Mouse (Mus musculus) forebrain, postnatal 0 days (tissue): Measurements from ENCODE around the gene Pabpn1l. TPM values are rescaled to one million over a fixed set of nuclear protein-coding genes. Genes with fewer than 3 reads are reported as not detected.

ENCODE experiments used
- ATAC-seq: fragments of 200-750 bp; cut with Nextera tagmentation; 2 replicates; pipeline ENCODE4 v1.8.0; 2017; ENCODE audit warnings: mild to moderate bottlenecking, moderate library complexity
- DNase-seq: peaks from one replicate; pipeline ENCODE4 v3.0.0-alpha.2; 2015
- H3K27ac ChIP-seq: fragments of 300-500 bp; sonication (generic); 2 replicates; pipeline ENCODE4 v1.5.1; 2014; ENCODE audit warnings: low read depth, mild to moderate bottlenecking, antibody characterized with exemption, low read length, moderate library complexity, mixed read lengths
- H3K27me3 ChIP-seq: fragments of 300-500 bp; sonication (generic); 2 replicates; pipeline ENCODE4 v1.6.1; 2014; ENCODE audit warnings: mild to moderate bottlenecking, low read length, mixed read lengths; ENCODE audit not compliant: insufficient read depth
- H3K36me3 ChIP-seq: fragments of 300-500 bp; sonication (generic); 2 replicates; pipeline ENCODE4 v1.6.1; 2014; ENCODE audit warnings: mild to moderate bottlenecking, moderate library complexity; ENCODE audit not compliant: insufficient read depth
- H3K4me1 ChIP-seq: fragments of 300-500 bp; sonication (generic); 2 replicates; pipeline ENCODE4 v1.6.1; 2014; ENCODE audit warnings: antibody characterized with exemption; ENCODE audit not compliant: insufficient read depth
- H3K4me2 ChIP-seq: fragments of 300-500 bp; sonication (generic); 2 replicates; pipeline ENCODE4 v1.6.1; 2014; ENCODE audit warnings: low read depth, mild to moderate bottlenecking, moderate library complexity
- H3K4me3 ChIP-seq: fragments of 300-500 bp; sonication (generic); 2 replicates; pipeline ENCODE4 v1.5.1; 2014; ENCODE audit warnings: low read depth, low read length, mixed read lengths
- H3K9ac ChIP-seq: fragments of 300-500 bp; sonication (generic); 2 replicates; pipeline ENCODE4 v1.6.1; 2014; ENCODE audit warnings: mild to moderate bottlenecking
- H3K9me3 ChIP-seq: fragments of 300-500 bp; sonication (generic); 2 replicates; pipeline ENCODE4 v1.6.1; 2016; ENCODE audit warnings: low read length
- CTCF ChIP-seq: sonication (generic); IDR thresholded peaks from 2 replicates; pipeline ENCODE4 v1.5.1; 2016; ENCODE audit warnings: antibody characterized with exemption, control low read depth, low read depth
- WGBS: fragments of 180-500 bp; shearing (Covaris S2); extraction: QIAGEN DNeasy Blood & Tissue Kit; methylation state at CpG from one replicate; pipeline ENCODE4 v1.1.7; 2014; 5-methylcytosine and 5-hydroxymethylcytosine counted together
- microRNA-seq, 2 experiments: library from miRNA; unstranded; fragments of <30 nt; microRNA quantifications; one replicate each; pipeline ENCODE4; 2016
- polyA plus RNA-seq: library from polyadenylated mRNA; unstranded; fragments of >200 nt; fragmentation: Nextera tagmentation; extraction: Ambion mirVana; gene quantifications from 2 replicates; pipeline ENCODE4 v1.2.1, GENCODE M21; 2015
- total RNA-seq: library from RNA; depleted of rRNA; stranded (reverse); fragments of >200 nt; gene quantifications from 2 replicates; pipeline ENCODE4 v1.2.3, GENCODE M21; 2014; rRNA removed

The Pabpn1l gene
- total and polyA plus RNA-seq, 2 experiments from 2014 or later, result not detected

DNA sequence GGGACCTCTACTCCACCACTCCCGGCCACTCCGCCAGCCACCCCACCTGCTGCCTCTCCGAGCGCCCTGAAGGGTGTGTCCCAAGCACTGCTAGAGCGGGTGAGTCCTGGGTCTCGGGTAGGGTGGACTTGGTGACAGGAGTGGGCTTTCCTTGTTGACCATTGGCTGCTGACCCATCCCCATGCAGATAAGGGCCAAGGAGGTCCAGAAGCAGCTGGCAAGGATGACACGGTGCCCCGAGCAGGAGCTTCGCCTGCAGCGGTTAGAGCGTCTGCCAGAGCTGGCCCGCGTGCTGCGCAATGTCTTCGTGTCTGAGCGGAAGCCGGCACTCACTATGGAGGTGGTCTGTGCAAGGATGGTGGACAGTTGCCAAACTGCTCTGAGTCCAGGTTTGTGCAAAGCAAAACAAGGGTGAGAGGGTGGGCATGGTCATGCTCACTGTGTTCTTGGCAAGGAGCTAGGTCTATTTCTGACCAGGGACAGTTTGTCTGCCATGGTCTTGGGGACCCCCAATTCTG is 50.7 kb downstream of the Pabpn1l start:
- Histone ChIP-seq H3K4me2 (no peak overlapping the region), H3K9ac (no peak overlapping the region), H3K4me3 (no peak overlapping the region), H3K4me1 (peaks cover 25% of the 10 kb centered on the region), H3K27ac (no peak overlapping the region), H3K27me3 (no peaks in the 10 kb centered on the region), H3K36me3 (peaks cover 16% of the 10 kb centered on the region), H3K9me3 (no peaks in the 10 kb centered on the region)
- no peak for TF ChIP-seq CTCF
- ATAC-seq (no peak), DNase-seq (no peak)
- WGBS, result 91% methylated on average over 17 of the region's 17 CpGs

DNA sequence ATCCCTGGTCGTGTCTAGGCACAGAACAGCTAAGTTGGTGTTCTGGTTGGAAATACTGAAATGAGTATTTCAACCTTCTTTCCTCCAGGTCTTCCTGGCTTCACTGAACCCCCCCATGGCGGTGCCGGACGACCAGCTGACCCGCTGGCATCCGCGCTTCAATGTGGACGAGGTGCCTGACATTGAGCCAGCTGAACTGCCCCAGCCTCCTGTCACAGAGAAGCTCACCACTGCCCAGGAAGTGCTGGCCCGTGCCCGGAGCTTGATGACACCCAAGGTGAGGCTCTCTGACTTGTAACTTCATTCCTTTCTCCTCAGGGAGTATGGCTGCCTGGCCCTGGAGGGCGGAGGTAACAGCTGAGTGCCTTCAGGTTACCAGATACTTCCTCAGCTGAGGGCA is 51.4 kb downstream of the Pabpn1l start:
- ATAC-seq (no peak), DNase-seq (no peak)
- H3K4me1 ChIP-seq, result peaks cover 27% of the 10 kb centered on the region
- TF ChIP-seq CTCF, result no peak
- H3K36me3 ChIP-seq, result peaks cover 16% of the 10 kb centered on the region
- no peak overlapping the region for H3K27ac ChIP-seq
- no peak overlapping the region for H3K4me3 ChIP-seq
- no peaks in the 10 kb centered on the region for H3K9me3 ChIP-seq
- WGBS, result 95% methylated on average over 11 of the region's 11 CpGs
- H3K4me2 ChIP-seq, result no peak overlapping the region
- H3K9ac ChIP-seq, result no peak overlapping the region
- H3K27me3 ChIP-seq, result no peaks in the 10 kb centered on the region

DNA sequence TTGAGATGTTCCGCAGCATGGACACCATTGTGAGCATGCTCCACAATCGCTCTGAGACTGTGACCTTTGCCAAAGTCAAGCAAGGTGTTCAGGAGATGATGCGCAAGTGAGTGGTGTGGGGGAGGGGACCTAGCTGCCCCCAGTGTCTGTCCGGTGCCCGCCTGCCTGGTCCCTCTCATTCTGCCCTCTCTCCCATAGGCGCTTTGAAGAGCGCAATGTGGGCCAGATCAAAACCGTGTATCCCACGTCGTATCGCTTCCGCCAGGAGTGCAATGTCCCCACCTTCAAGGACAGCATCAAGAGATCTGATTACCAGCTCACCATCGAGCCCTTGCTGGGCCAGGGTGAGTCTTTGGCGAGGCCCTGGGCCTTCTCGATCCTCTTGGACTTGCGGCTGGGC is 52.5 kb downstream of the Pabpn1l start:
- DNase-seq (no peak), ATAC-seq (no peak)
- Histone ChIP-seq H3K36me3 (peaks cover 16% of the 10 kb centered on the region), H3K27me3 (no peaks in the 10 kb centered on the region), H3K9me3 (no peaks in the 10 kb centered on the region), H3K9ac (no peak overlapping the region), H3K4me1 (peaks cover 19% of the 10 kb centered on the region), H3K4me3 (no peak overlapping the region), H3K4me2 (no peak overlapping the region), H3K27ac (no peak overlapping the region)
- 96% methylated on average over 16 of the region's 16 CpGs for WGBS
- TF ChIP-seq CTCF, result no peak

Small RNA genes lying within 50 kb of the gene (microRNA-seq; reads per million reads assigned to microRNA genes)
- gene Mir6396, result 0 reads per million in 2 experiments

Other genes starting within 250 kb of the Pabpn1l start
- 38.1 and 40.9 TPM in 2 replicates for gene Zc3h18, start 246.1 kb downstream of the Pabpn1l start, total RNA-seq
- 23.8 and 27.3 TPM in 2 replicates for gene Zc3h18, start 246.1 kb downstream of the Pabpn1l start, polyA plus RNA-seq
- 0.67 TPM in 1 of 2 replicates, not detected in the other for gene Il17c, start 200.7 kb downstream of the Pabpn1l start, total RNA-seq
- not detected in 2 replicates for gene Il17c, start 200.7 kb downstream of the Pabpn1l start, polyA plus RNA-seq
- gene Cyba, start 189.8 kb downstream of the Pabpn1l start, total RNA-seq, result 14.2 and 17.9 TPM in 2 replicates
- 37.9 and 40.6 TPM in 2 replicates for gene Cyba, start 189.8 kb downstream of the Pabpn1l start, polyA plus RNA-seq
- 53.4 and 84.0 TPM in 2 replicates for gene Mvd, start 179.3 kb downstream of the Pabpn1l start, total RNA-seq
- 66.7 and 73.9 TPM in 2 replicates for gene Mvd, start 179.3 kb downstream of the Pabpn1l start, polyA plus RNA-seq
- 0.23 TPM in 1 of 2 replicates, not detected in the other for gene Snai3, start 162.0 kb downstream of the Pabpn1l start, total RNA-seq
- gene Snai3, start 162.0 kb downstream of the Pabpn1l start, polyA plus RNA-seq, result not detected in 2 replicates
- 32.1 TPM in 2 replicates for gene Rnf166, start 146.7 kb downstream of the Pabpn1l start, total RNA-seq
- gene Rnf166, start 146.7 kb downstream of the Pabpn1l start, polyA plus RNA-seq, result 26.2 and 26.5 TPM in 2 replicates
- gene Ctu2, start 146.6 kb downstream of the Pabpn1l start, total RNA-seq, result 58.0 and 69.7 TPM in 2 replicates
- 89.7 and 99.5 TPM in 2 replicates for gene Ctu2, start 146.6 kb downstream of the Pabpn1l start, polyA plus RNA-seq
- 11.6 and 15.1 TPM in 2 replicates for gene Piezo1, start 71.4 kb downstream of the Pabpn1l start, total RNA-seq
- gene Piezo1, start 71.4 kb downstream of the Pabpn1l start, polyA plus RNA-seq, result 1.2 and 1.4 TPM in 2 replicates
- 11.5 and 14.9 TPM in 2 replicates for gene Cdt1, start 54.7 kb downstream of the Pabpn1l start, total RNA-seq
- 6.1 and 6.5 TPM in 2 replicates for gene Cdt1, start 54.7 kb downstream of the Pabpn1l start, polyA plus RNA-seq
- 132 and 163 TPM in 2 replicates for gene Aprt, start 45.8 kb downstream of the Pabpn1l start, total RNA-seq
- 226 and 260 TPM in 2 replicates for gene Aprt, start 45.8 kb downstream of the Pabpn1l start, polyA plus RNA-seq
- 8.8 and 12.8 TPM in 2 replicates for gene Galns, start 11.3 kb downstream of the Pabpn1l start, total RNA-seq
- gene Galns, start 11.3 kb downstream of the Pabpn1l start, polyA plus RNA-seq, result 6.0 and 8.4 TPM in 2 replicates
- gene Trappc2l, start 11.1 kb downstream of the Pabpn1l start, total RNA-seq, result 15.3 and 31.8 TPM in 2 replicates
- 137 and 157 TPM in 2 replicates for gene Trappc2l, start 11.1 kb downstream of the Pabpn1l start, polyA plus RNA-seq
- 4.5 and 5.6 TPM in 2 replicates for gene Cbfa2t3, start 76.4 kb upstream of the Pabpn1l start, total RNA-seq
- 4.9 and 9.5 TPM in 2 replicates for gene Cbfa2t3, start 76.4 kb upstream of the Pabpn1l start, polyA plus RNA-seq
- gene Acsf3, start 152.7 kb upstream of the Pabpn1l start, total RNA-seq, result 18.5 and 25.6 TPM in 2 replicates
- gene Acsf3, start 152.7 kb upstream of the Pabpn1l start, polyA plus RNA-seq, result 13.2 and 16.9 TPM in 2 replicates
- gene Cdh15, start 225.2 kb upstream of the Pabpn1l start, total RNA-seq, result 1.7 and 1.8 TPM in 2 replicates
- 2.7 and 3.3 TPM in 2 replicates for gene Cdh15, start 225.2 kb upstream of the Pabpn1l start, polyA plus RNA-seq